Mouse (Mus musculus): ENCODE data around the gene Nck2. TPM values are rescaled to one million over a fixed set of nuclear protein-coding genes. Genes with fewer than 3 reads are reported as not detected.

The Nck2 gene
- polyA plus RNA-seq, 1 experiment from 2014 or later = 41.7 TPM

DNA sequence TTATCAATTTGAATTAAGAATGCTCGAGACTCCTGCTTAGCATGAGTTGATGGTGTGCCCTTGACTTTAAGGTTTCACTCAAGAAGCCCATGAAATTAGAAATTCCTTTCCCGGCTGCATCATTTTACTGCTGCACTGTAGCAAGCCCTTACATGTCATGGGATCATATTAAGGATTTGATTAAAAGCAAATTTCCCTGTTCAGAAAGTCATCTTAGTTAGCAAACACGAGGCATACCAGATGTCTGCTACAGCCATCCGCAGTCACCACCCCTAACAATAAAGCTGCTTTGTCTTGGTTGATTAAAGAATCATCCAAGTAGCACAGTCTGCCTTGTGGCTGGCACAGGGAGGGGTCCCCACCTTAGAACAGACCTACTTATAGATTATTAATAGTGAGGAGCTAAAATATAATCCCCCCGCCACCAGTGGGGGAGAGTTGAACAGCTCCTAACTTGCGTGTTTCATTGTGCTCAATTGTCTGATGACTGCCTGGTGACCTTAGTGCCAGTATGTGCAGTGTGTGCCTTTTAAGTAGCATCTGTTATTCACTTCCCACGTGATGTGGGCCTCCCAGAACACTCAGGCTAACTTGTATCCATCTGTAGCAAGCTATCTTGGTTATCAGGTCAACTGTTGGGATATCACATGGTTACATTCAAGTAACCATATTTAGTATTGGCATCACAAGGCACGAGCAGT, 122.4 kb downstream of the Nck2 start:
- H3K4me2 ChIP-seq (ENCODE audit: low read depth) = no peak overlapping the region
- DNase-seq (ENCODE audit: low spot score) (no peak), ATAC-seq (ENCODE audit: insufficient read depth, low FRiP score, low TSS enrichment) (no peak)
- H3K36me3 ChIP-seq (ENCODE audit: control insufficient read depth, insufficient read depth, low read length) = peaks cover 2% of the 10 kb centered on the region; the same call in 1 of the 2 replicates
- no peaks in the 10 kb centered on the region for H3K4me1 ChIP-seq (ENCODE audit: control insufficient read depth, insufficient read depth, low read length)
- no peaks in the 10 kb centered on the region for H3K27me3 ChIP-seq (ENCODE audit: control insufficient read depth, insufficient read depth, low read length)
- WGBS = 79% methylated on average over 8 of the region's 8 CpGs
- H3K27ac ChIP-seq (ENCODE audit: low read depth, low read length) = no peak overlapping the region
- no peaks in the 10 kb centered on the region for H3K9me3 ChIP-seq (ENCODE audit: control insufficient read depth, low read length)
- no peak overlapping the region for H3K4me3 ChIP-seq (ENCODE audit: low read depth, low read length)
- H3K9ac ChIP-seq (ENCODE audit: low read length) = no peak overlapping the region

GRCm38 (mm10) chr1:43568824-43569223, 124.4 kb downstream of the Nck2 start:
- Histone ChIP-seq H3K4me1 (ENCODE audit: control insufficient read depth, insufficient read depth, low read length) (no peaks in the 10 kb centered on the region), H3K4me3 (ENCODE audit: low read depth, low read length) (no peak overlapping the region), H3K9me3 (ENCODE audit: control insufficient read depth, low read length) (no peaks in the 10 kb centered on the region), H3K36me3 (ENCODE audit: control insufficient read depth, insufficient read depth, low read length) (peaks cover 2% of the 10 kb centered on the region; the same call in 1 of the 2 replicates), H3K4me2 (ENCODE audit: low read depth) (no peak overlapping the region), H3K27ac (ENCODE audit: low read depth, low read length) (no peak overlapping the region), H3K9ac (ENCODE audit: low read length) (no peak overlapping the region), H3K27me3 (ENCODE audit: control insufficient read depth, insufficient read depth, low read length) (no peaks in the 10 kb centered on the region)
- WGBS = 89% methylated on average over 10 of the region's 10 CpGs
- DNase-seq (ENCODE audit: low spot score) (no peak), ATAC-seq (ENCODE audit: insufficient read depth, low FRiP score, low TSS enrichment) (no peak)

- no peak overlapping the region for H3K27ac ChIP-seq (ENCODE audit: low read depth, low read length)
- no peaks in the 10 kb centered on the region for H3K27me3 ChIP-seq (ENCODE audit: control insufficient read depth, insufficient read depth, low read length)
- H3K9me3 ChIP-seq (ENCODE audit: control insufficient read depth, low read length) = no peaks in the 10 kb centered on the region
- no peak overlapping the region for H3K4me3 ChIP-seq (ENCODE audit: low read depth, low read length)
- no peak overlapping the region for H3K9ac ChIP-seq (ENCODE audit: low read length)
- no peak for DNase-seq (ENCODE audit: low spot score)
- no peak overlapping the region for H3K4me2 ChIP-seq (ENCODE audit: low read depth)
- H3K36me3 ChIP-seq (ENCODE audit: control insufficient read depth, insufficient read depth, low read length) = peaks cover 2% of the 10 kb centered on the region; the same call in 1 of the 2 replicates
- 93% methylated on average over 4 of the region's 4 CpGs for WGBS
- ATAC-seq (ENCODE audit: insufficient read depth, low FRiP score, low TSS enrichment) = no peak
- H3K4me1 ChIP-seq (ENCODE audit: control insufficient read depth, insufficient read depth, low read length) = no peaks in the 10 kb centered on the region
Measured at GRCm38 (mm10) chr1:43571105-43571504, 126.7 kb downstream of the Nck2 start.

DNA sequence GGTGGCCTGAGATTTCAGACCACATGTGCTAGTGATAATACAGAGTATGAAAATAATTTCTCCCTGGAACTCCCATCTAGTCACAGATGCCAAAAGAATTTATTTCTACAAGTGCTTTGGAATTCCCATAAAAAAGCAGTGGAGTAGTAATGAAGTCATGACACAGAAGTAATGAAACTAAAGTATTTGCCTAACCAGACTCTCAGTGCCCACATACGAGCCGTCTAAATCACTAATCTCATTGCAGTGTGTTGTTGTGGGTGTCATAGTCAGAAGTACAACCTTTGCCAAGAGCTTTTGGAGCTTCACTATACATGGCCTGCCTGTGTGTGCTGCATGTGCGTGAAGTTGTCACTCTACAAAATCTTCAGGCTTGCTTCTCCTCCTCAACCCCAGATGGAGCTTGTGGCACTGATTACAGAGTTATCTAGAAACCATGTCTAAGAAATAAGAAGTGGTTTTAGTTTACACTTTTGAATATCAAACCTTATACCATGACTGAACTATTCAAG, 130.5 kb downstream of the Nck2 start:
- peaks cover 2% of the 10 kb centered on the region; the same call in 1 of the 2 replicates for H3K36me3 ChIP-seq (ENCODE audit: control insufficient read depth, insufficient read depth, low read length)
- H3K4me3 ChIP-seq (ENCODE audit: low read depth, low read length) = no peak overlapping the region
- no peaks in the 10 kb centered on the region for H3K9me3 ChIP-seq (ENCODE audit: control insufficient read depth, low read length)
- no peak overlapping the region for H3K27ac ChIP-seq (ENCODE audit: low read depth, low read length)
- ATAC-seq (ENCODE audit: insufficient read depth, low FRiP score, low TSS enrichment) (no peak), DNase-seq (ENCODE audit: low spot score) (no peak)
- H3K9ac ChIP-seq (ENCODE audit: low read length) = no peak overlapping the region
- H3K4me1 ChIP-seq (ENCODE audit: control insufficient read depth, insufficient read depth, low read length) = no peaks in the 10 kb centered on the region
- 92% methylated on average over 3 of the region's 3 CpGs for WGBS
- H3K27me3 ChIP-seq (ENCODE audit: control insufficient read depth, insufficient read depth, low read length) = no peaks in the 10 kb centered on the region
- H3K4me2 ChIP-seq (ENCODE audit: low read depth) = no peak overlapping the region

DNA sequence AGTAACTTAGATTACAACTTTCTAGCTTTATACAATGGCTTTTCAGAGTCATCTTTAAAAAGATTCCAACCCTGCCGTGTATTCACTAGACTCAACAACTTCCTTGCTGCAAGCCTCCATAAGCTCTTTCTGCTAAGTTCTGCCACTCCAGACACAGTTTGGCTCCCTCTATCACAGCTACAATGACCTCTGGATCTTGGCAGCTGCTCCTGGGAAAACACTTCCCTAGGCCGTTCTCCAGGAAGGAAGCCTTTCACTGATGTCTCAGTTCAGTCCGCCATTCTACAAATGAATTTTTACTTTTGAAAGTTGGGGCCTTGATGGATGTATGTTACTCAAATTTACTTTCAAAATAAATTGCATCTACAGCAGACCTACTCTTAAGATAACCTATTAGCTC, 133.0 kb downstream of the Nck2 start:
- WGBS = 93% methylated on average over 3 of the region's 3 CpGs
- no peak overlapping the region for H3K4me3 ChIP-seq (ENCODE audit: low read depth, low read length)
- H3K36me3 ChIP-seq (ENCODE audit: control insufficient read depth, insufficient read depth, low read length) = no peaks in the 10 kb centered on the region

DNA sequence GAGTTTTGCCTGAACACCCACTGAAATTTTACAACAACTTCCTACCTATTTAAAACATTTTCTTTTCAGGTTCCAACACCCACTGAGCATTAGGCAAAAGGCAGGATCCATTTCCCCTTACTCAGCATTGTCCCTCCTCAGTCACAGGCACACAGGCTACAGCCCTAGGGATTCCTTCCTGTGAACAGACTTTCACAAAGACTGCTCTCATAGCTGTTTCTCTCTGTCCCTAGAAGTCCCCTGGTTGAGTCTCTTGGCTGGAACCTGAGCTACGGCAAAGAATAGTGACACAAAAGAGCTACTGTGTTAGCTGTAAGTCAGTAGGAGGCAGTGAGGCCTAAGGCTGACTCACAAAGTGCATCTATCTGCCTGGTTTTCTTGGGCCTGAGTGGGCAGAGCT, 139.2 kb downstream of the Nck2 start:
- Histone ChIP-seq H3K9ac (ENCODE audit: low read length) (no peak overlapping the region), H3K4me2 (ENCODE audit: low read depth) (no peak overlapping the region), H3K27ac (ENCODE audit: low read depth, low read length) (no peak overlapping the region), H3K4me1 (ENCODE audit: control insufficient read depth, insufficient read depth, low read length) (no peaks in the 10 kb centered on the region), H3K36me3 (ENCODE audit: control insufficient read depth, insufficient read depth, low read length) (no peaks in the 10 kb centered on the region), H3K4me3 (ENCODE audit: low read depth, low read length) (no peak overlapping the region), H3K9me3 (ENCODE audit: control insufficient read depth, low read length) (no peaks in the 10 kb centered on the region), H3K27me3 (ENCODE audit: control insufficient read depth, insufficient read depth, low read length) (no peaks in the 10 kb centered on the region)
- WGBS = 67% methylated on average over 1 of the region's 1 CpGs
- DNase-seq (ENCODE audit: low spot score) = no peak
- no peak for ATAC-seq (ENCODE audit: insufficient read depth, low FRiP score, low TSS enrichment)

More for the DNA sequence above, 133.0 kb downstream of the Nck2 start:
- no peak for ATAC-seq (ENCODE audit: insufficient read depth, low FRiP score, low TSS enrichment)
- Histone ChIP-seq H3K9ac (ENCODE audit: low read length) (no peak overlapping the region), H3K4me1 (ENCODE audit: control insufficient read depth, insufficient read depth, low read length) (no peaks in the 10 kb centered on the region), H3K9me3 (ENCODE audit: control insufficient read depth, low read length) (no peaks in the 10 kb centered on the region), H3K4me2 (ENCODE audit: low read depth) (no peak overlapping the region), H3K27ac (ENCODE audit: low read depth, low read length) (no peak overlapping the region), H3K27me3 (ENCODE audit: control insufficient read depth, insufficient read depth, low read length) (no peaks in the 10 kb centered on the region)
- DNase-seq (ENCODE audit: low spot score) = no peak

DNA sequence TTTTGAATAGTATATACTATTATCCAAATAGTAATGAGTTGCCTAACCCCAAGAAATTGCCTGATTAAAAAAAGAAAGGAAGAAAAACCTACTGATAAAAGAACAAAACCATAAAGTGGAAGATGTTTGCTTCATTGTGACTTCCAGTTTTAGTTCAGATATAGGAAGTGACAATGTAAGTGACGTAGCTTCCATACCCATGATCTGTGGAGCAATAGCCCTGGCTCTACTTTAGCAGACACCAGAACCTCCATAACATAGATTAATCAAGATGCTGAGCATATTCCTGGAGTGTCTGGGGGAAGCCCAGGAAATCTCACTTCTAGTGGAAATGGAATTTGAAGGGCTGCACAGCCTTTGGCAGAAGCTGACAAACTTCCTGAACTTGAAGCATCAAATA, 144.6 kb downstream of the Nck2 start:
- ATAC-seq (ENCODE audit: insufficient read depth, low FRiP score, low TSS enrichment) (no peak), DNase-seq (ENCODE audit: low spot score) (no peak)
- H3K4me2 ChIP-seq (ENCODE audit: low read depth) = no peak overlapping the region
- no peak overlapping the region for H3K27ac ChIP-seq (ENCODE audit: low read depth, low read length)
- no peak overlapping the region for H3K4me3 ChIP-seq (ENCODE audit: low read depth, low read length)
- H3K27me3 ChIP-seq (ENCODE audit: control insufficient read depth, insufficient read depth, low read length) = no peaks in the 10 kb centered on the region
- H3K9me3 ChIP-seq (ENCODE audit: control insufficient read depth, low read length) = no peaks in the 10 kb centered on the region
- H3K4me1 ChIP-seq (ENCODE audit: control insufficient read depth, insufficient read depth, low read length) = no peaks in the 10 kb centered on the region
- 91% methylated on average over 1 of the region's 1 CpGs for WGBS
- H3K36me3 ChIP-seq (ENCODE audit: control insufficient read depth, insufficient read depth, low read length) = no peaks in the 10 kb centered on the region
- no peak overlapping the region for H3K9ac ChIP-seq (ENCODE audit: low read length)

DNA sequence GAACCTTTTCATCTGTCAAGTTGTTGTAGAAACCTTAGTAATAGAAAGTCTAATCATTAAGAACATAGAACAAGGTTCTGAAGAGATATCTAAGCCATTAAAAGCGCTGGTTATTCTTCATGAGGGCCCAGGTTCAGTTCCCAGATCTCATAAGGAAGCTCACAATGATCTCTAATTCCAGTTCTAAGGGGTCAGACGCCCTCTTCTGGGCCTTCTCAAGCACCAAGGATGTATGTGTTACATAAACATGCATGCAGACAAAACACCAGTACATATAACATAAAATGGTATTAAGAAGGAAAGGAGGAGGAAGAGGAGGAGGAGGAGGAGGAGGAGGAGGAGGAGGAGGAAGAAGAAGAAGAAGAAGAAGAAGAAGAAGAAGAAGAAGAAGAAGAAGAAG, 145.5 kb downstream of the Nck2 start:
- H3K9me3 ChIP-seq (ENCODE audit: control insufficient read depth, low read length) = no peaks in the 10 kb centered on the region
- WGBS = 59% methylated on average over 2 of the region's 2 CpGs
- H3K4me2 ChIP-seq (ENCODE audit: low read depth) = no peak overlapping the region
- H3K4me1 ChIP-seq (ENCODE audit: control insufficient read depth, insufficient read depth, low read length) = no peaks in the 10 kb centered on the region
- H3K4me3 ChIP-seq (ENCODE audit: low read depth, low read length) = no peak overlapping the region
- ATAC-seq (ENCODE audit: insufficient read depth, low FRiP score, low TSS enrichment) = no peak
- H3K36me3 ChIP-seq (ENCODE audit: control insufficient read depth, insufficient read depth, low read length) = no peaks in the 10 kb centered on the region
- no peak overlapping the region for H3K27ac ChIP-seq (ENCODE audit: low read depth, low read length)
- no peak overlapping the region for H3K9ac ChIP-seq (ENCODE audit: low read length)
- no peak for DNase-seq (ENCODE audit: low spot score)
- H3K27me3 ChIP-seq (ENCODE audit: control insufficient read depth, insufficient read depth, low read length) = no peaks in the 10 kb centered on the region

DNA sequence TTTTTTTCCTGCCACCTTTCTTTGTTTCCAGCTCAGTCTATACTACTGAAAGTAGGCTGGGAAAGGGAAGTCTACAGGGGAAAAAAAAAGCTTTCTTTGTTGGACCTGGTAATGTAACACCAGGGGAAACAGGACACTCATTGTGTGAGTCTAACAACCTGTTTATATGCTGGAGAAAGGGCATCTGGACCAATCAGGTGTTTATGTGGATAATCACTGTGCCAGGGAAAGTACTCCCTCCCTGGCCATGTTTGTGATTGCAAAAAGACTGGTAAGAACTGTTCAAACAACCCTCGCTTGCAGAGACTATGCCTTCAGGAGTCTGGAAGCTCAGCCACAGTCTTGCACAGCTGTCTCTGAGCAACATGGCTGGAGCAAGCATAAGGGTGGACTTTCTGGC, 146.3 kb downstream of the Nck2 start:
- Histone ChIP-seq H3K4me1 (ENCODE audit: control insufficient read depth, insufficient read depth, low read length) (no peaks in the 10 kb centered on the region), H3K27me3 (ENCODE audit: control insufficient read depth, insufficient read depth, low read length) (no peaks in the 10 kb centered on the region), H3K9ac (ENCODE audit: low read length) (no peak overlapping the region), H3K4me2 (ENCODE audit: low read depth) (no peak overlapping the region), H3K4me3 (ENCODE audit: low read depth, low read length) (no peak overlapping the region), H3K36me3 (ENCODE audit: control insufficient read depth, insufficient read depth, low read length) (no peaks in the 10 kb centered on the region), H3K9me3 (ENCODE audit: control insufficient read depth, low read length) (no peaks in the 10 kb centered on the region), H3K27ac (ENCODE audit: low read depth, low read length) (no peak overlapping the region)
- 50% methylated on average over 1 of the region's 1 CpGs for WGBS
- DNase-seq (ENCODE audit: low spot score) = no peak
- no peak for ATAC-seq (ENCODE audit: insufficient read depth, low FRiP score, low TSS enrichment)
